Mouse (Mus musculus) liver, embryonic 14.5 days (tissue): ENCODE measurements around the gene Eml4. TPM values are rescaled to one million over a fixed set of nuclear protein-coding genes. Genes with fewer than 3 reads are reported as not detected.

Experiments
- ATAC-seq: fragments of 200-750 bp; cut with Nextera tagmentation; 2 replicates; pipeline ENCODE4 v1.8.0; 2017; ENCODE audit warnings: moderate number of reproducible peaks, mild to moderate bottlenecking, moderate library complexity; ENCODE audit not compliant: insufficient read depth
- DNase-seq, 3 experiments: peaks; one replicate each; pipeline ENCODE4 v3.0.0-alpha.2; 2012 to 2013; ENCODE audit warnings: low read depth in 3 of 3, low spot score in 3 of 3
- H3K27ac ChIP-seq: fragments of 300-500 bp; sonication (generic); 2 replicates; pipeline ENCODE4 v1.5.1; 2014; ENCODE audit warnings: moderate library complexity, mild to moderate bottlenecking, control low read depth, inconsistent platforms
- H3K27me3 ChIP-seq: fragments of 300-500 bp; sonication (generic); 2 replicates; pipeline ENCODE4 v1.6.1; 2014; ENCODE audit warnings: mild to moderate bottlenecking, low read length, moderate library complexity; ENCODE audit not compliant: control insufficient read depth, insufficient read depth
- H3K36me3 ChIP-seq: fragments of 300-500 bp; sonication (generic); replicated peaks from 2 replicates; pipeline ENCODE4 v1.6.1; 2014; ENCODE audit warnings: low read depth; ENCODE audit not compliant: control insufficient read depth, insufficient read depth
- H3K4me1 ChIP-seq, 2 experiments: fragments of 200-500 bp in 1 of 2; fragments of 300-500 bp in 1 of 2; sonication (generic) in 1 of 2; replicated peaks; 2 replicates each; pipeline ENCODE4 v1.6.1; 2012 to 2014; ENCODE audit warnings: antibody characterized with exemption in 1 of 2, inconsistent platforms in 1 of 2, low read length in 1 of 2; ENCODE audit not compliant: control insufficient read depth in 2 of 2, insufficient read depth in 2 of 2
- H3K4me2 ChIP-seq: fragments of 300-500 bp; sonication (generic); 2 replicates; pipeline ENCODE4 v1.6.1; 2014; ENCODE audit warnings: low read depth, mild to moderate bottlenecking, control low read depth, moderate library complexity
- H3K4me3 ChIP-seq, 2 experiments: fragments of 200-500 bp in 1 of 2; fragments of 300-500 bp in 1 of 2; sonication (generic) in 1 of 2; 2 replicates each; pipeline ENCODE4 v1.5.1; 2012 to 2014; ENCODE audit warnings: low read depth in 2 of 2, low read length in 2 of 2, mild to moderate bottlenecking in 2 of 2, control low read depth in 1 of 2, inconsistent platforms in 1 of 2, moderate library complexity in 1 of 2; ENCODE audit not compliant: insufficient read depth in 1 of 2
- H3K9ac ChIP-seq: fragments of 300-500 bp; sonication (generic); replicated peaks from 2 replicates; pipeline ENCODE4 v1.6.1; 2014; ENCODE audit warnings: mild to moderate bottlenecking, control low read depth, moderate library complexity
- H3K9me3 ChIP-seq: fragments of 300-500 bp; sonication (generic); 2 replicates; pipeline ENCODE4 v1.6.1; 2016; ENCODE audit warnings: low read length, mixed read lengths; ENCODE audit not compliant: control insufficient read depth
- CTCF ChIP-seq: IDR thresholded peaks from 2 replicates; pipeline ENCODE4 v1.5.1; 2016; ENCODE audit warnings: antibody characterized with exemption, low read depth, control low read depth
- EP300 ChIP-seq: IDR thresholded peaks from 2 replicates; pipeline ENCODE4 v1.6.1; 2016; ENCODE audit warnings: antibody characterized with exemption, low read depth
- WGBS: fragments of 180-500 bp; shearing (Covaris S2); extraction: QIAGEN DNeasy Blood & Tissue Kit; methylation state at CpG from one replicate; pipeline ENCODE4 v1.1.7; 2014; ENCODE audit not compliant: insufficient replicate concordance; 5-methylcytosine and 5-hydroxymethylcytosine counted together
- polyA plus RNA-seq, 2 experiments: library from polyadenylated mRNA; depleted of rRNA in 1 of 2; stranded (reverse) in 1 of 2; unstranded in 1 of 2; fragments of >200 nt; fragmentation: Nextera tagmentation in 1 of 2; extraction: Ambion mirVana in 1 of 2; gene quantifications; 2 replicates each; pipeline versions ENCODE4 v1.2.1 to v1.2.3; 2012 to 2014

Gene Eml4
- polyA plus RNA-seq, 2 experiments = 4.8 to 5.0 TPM

DNA sequence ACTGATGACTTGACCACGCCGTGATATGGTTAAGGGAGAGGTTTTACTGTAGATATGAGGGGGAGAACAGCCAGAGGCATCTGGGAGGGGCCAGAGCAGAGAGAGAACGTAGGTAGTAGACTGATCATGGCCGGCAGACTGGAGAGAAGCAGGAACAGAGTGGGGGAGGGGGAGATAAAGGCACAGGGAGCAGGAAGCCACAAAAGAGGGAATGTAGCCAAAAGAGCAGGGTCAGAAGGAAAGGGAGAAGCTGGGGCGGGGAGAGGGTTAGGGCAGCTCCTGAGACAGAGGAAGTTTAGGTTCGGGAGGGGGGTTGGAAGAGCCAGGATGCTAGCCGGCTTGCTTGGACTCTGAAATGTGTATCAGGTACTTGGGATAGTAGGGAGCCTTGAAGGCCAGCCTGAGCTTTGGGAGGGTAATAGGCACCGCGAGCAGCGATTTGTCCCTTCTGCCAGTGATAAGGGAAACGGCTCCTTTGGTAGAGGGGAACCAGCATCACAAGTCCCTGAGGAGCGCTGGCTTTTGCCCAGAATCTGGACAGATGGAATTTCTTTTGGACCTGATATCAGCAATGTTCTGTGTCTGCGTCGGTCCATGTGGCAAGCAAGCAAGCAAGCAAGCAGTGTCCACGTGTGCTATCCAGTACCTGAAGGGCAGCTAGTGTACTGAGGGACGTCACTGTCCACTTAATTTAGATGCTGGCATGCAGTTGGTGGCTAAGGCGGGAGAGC is 177.1 kb downstream of the Eml4 start:
- no peak for DNase-seq

More for the DNA sequence above, 177.1 kb downstream of the Eml4 start:
- peak overlapping the region; percentile 39 for H3K9ac ChIP-seq
- 20% methylated on average over 17 of the region's 17 CpGs for WGBS
- no peaks in the 10 kb centered on the region for H3K9me3 ChIP-seq
- TF ChIP-seq CTCF (no peak), EP300 (no peak)
- H3K4me2 ChIP-seq = peak overlapping the region; percentile 72
- peak; percentile 67 for ATAC-seq
- H3K27ac ChIP-seq = peak overlapping the region; percentile 4; the same call in 1 of the 2 replicates
- peak overlapping the region; percentile 38 to 46 for H3K4me3 ChIP-seq
- H3K27me3 ChIP-seq = no peaks in the 10 kb centered on the region
- H3K4me1 ChIP-seq = peaks cover 24 to 34% of the 10 kb centered on the region in 2 experiments
- no peaks in the 10 kb centered on the region for H3K36me3 ChIP-seq

Other genes with a start within 250 kb of the Eml4 start
- gene Pkdcc, start 135.6 kb upstream of the Eml4 start, polyA plus RNA-seq (2012; rRNA removed) = 14.7 and 15.3 TPM in 2 replicates
- 2.3 and 2.8 TPM in 2 replicates for gene Pkdcc, start 135.6 kb upstream of the Eml4 start, polyA plus RNA-seq (2014; fragmentation: Nextera tagmentation; extraction: Ambion mirVana)
- gene Cox7a2l, start 166.4 kb downstream of the Eml4 start, polyA plus RNA-seq (2012; rRNA removed) = 73.3 and 77.5 TPM in 2 replicates
- 78.5 and 82.2 TPM in 2 replicates for gene Cox7a2l, start 166.4 kb downstream of the Eml4 start, polyA plus RNA-seq (2014; fragmentation: Nextera tagmentation; extraction: Ambion mirVana)